Mouse (Mus musculus) myocyte (in vitro differentiated cells): ENCODE measurements around the gene Cdk5rap2. TPM values are rescaled to one million over a fixed set of nuclear protein-coding genes. Genes with fewer than 3 reads are reported as not detected.

Source experiments
- H3K27me3 ChIP-seq: one replicate; pipeline ENCODE4 v1.6.1; 2011; ENCODE audit not compliant: control insufficient read depth, insufficient read depth, insufficient read length
- H3K36me3 ChIP-seq: one replicate; pipeline ENCODE4 v1.6.1; 2011; ENCODE audit not compliant: control insufficient read depth, insufficient read depth
- H3K4me2 ChIP-seq: one replicate; pipeline ENCODE4 v1.6.1; 2011; ENCODE audit warnings: low read depth, control low read depth
- H3K4me3 ChIP-seq: one replicate; pipeline ENCODE4 v1.5.1; 2011; ENCODE audit warnings: mild to moderate bottlenecking, control low read depth, moderate library complexity
- H3K79me2 ChIP-seq: one replicate; pipeline ENCODE4 v1.6.1; 2011; ENCODE audit not compliant: control insufficient read depth, insufficient read depth
- H3ac ChIP-seq: one replicate; pipeline ENCODE4 v1.6.1; 2011; ENCODE audit not compliant: control insufficient read depth, insufficient read length
- CEBPB ChIP-seq: IDR thresholded peaks from 2 replicates; pipeline ENCODE4 v1.6.1; 2011; ENCODE audit warnings: mild to moderate bottlenecking, moderate library complexity; ENCODE audit not compliant: poor library complexity, insufficient read depth, severe bottlenecking
- E2F4 ChIP-seq: IDR thresholded peaks from one replicate; pipeline ENCODE4 v1.6.1; 2011; ENCODE audit warnings: mild to moderate bottlenecking, control low read depth, moderate library complexity; ENCODE audit not compliant: insufficient read depth
- MAX ChIP-seq: IDR thresholded peaks from one replicate; pipeline ENCODE4 v1.6.1; 2011; ENCODE audit warnings: low read depth, mild to moderate bottlenecking, control low read depth
- MYOD1 ChIP-seq, 3 experiments: IDR thresholded peaks; one replicate each; pipeline ENCODE4 v1.6.1; 2011; ENCODE audit warnings: control low read depth in 2 of 3, low read depth in 2 of 3, mild to moderate bottlenecking in 2 of 3, moderate library complexity in 1 of 3; ENCODE audit not compliant: insufficient read length in 2 of 3, control insufficient read depth in 1 of 3
- MYOG ChIP-seq, 3 experiments: IDR thresholded peaks; one replicate each; pipeline ENCODE4 v1.6.1; 2011; ENCODE audit warnings: control low read depth in 2 of 3, low read depth in 2 of 3, mild to moderate bottlenecking in 2 of 3; ENCODE audit not compliant: insufficient read length in 2 of 3, control insufficient read depth in 1 of 3, insufficient read depth in 1 of 3
- POLR2A ChIP-seq: IDR thresholded peaks from one replicate; pipeline ENCODE4 v1.6.1; 2011; ENCODE audit warnings: low read depth, mild to moderate bottlenecking, control low read depth, moderate library complexity; ENCODE audit not compliant: insufficient read length
- POLR2AphosphoS2 ChIP-seq: IDR thresholded peaks from one replicate; pipeline ENCODE4 v1.6.1; 2011; ENCODE audit warnings: low read depth, control low read depth; ENCODE audit not compliant: insufficient read length
- REST ChIP-seq: IDR thresholded peaks from one replicate; pipeline ENCODE4 v1.6.1; 2011; ENCODE audit warnings: mild to moderate bottlenecking, control low read depth, moderate library complexity; ENCODE audit not compliant: insufficient read depth, insufficient read length
- SRF ChIP-seq: IDR thresholded peaks from one replicate; pipeline ENCODE4 v1.6.1; 2011; ENCODE audit warnings: low read depth; ENCODE audit not compliant: control insufficient read depth, insufficient read length
- TCF12 ChIP-seq: IDR thresholded peaks from one replicate; pipeline ENCODE4 v1.6.1; 2011; ENCODE audit warnings: mild to moderate bottlenecking, control low read depth; ENCODE audit not compliant: poor library complexity, insufficient read depth, severe bottlenecking
- TCF3 ChIP-seq: IDR thresholded peaks from one replicate; pipeline ENCODE4 v1.6.1; 2011; ENCODE audit warnings: low read depth, control low read depth; ENCODE audit not compliant: insufficient read length
- USF1 ChIP-seq: IDR thresholded peaks from one replicate; pipeline ENCODE4 v1.6.1; 2011; ENCODE audit warnings: low read depth, mild to moderate bottlenecking, control low read depth, moderate library complexity
- polyA plus RNA-seq: library from polyadenylated mRNA; unstranded; fragments of >200 nt; fragmentation: generic; extraction: Trizol; gene quantifications from one replicate; pipeline ENCODE4 v1.2.1, GENCODE M21; 2012; ENCODE audit warnings: missing spikeins

Gene Cdk5rap2
- polyA plus RNA-seq, 1 experiment, result 13.8 TPM

DNA sequence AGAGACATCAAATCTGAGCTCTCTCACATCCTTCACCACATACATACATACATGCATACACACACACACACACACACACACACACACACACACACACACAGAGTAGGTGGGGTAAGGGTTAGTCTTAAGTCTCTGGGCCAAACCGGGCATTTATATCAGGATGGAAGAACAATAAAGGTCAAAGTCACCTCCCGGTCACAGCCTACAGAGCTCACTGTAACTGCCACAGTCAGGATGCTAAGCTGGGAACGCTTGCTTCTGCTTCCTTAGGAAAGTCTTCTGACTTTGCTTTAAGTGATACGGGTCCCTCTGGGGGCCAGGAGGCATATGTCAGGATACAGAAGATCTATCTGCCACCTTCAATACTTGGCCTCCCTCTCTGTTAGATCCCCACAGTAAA lies 75.2 kb downstream of the Cdk5rap2 start:
- Histone ChIP-seq H3K36me3 (peaks cover 5% of the 10 kb centered on the region), H3K4me3 (no peak overlapping the region), H3K27me3 (no peaks in the 10 kb centered on the region), H3ac (no peak overlapping the region), H3K4me2 (no peak overlapping the region), H3K79me2 (no peaks in the 10 kb centered on the region)
- TF ChIP-seq TCF12 (no peak), E2F4 (no peak), MYOG (IDR thresholded peaks at IDR 0.05; ENCODE audit: control insufficient read depth in 1 of 3, insufficient read depth in 1 of 3, insufficient read length in 2 of 3, low read depth in 2 of 3) (no peak), TCF3 (no peak), USF1 (no peak), POLR2AphosphoS2 (no peak), POLR2A (no peak), MYOD1 (IDR thresholded peaks at IDR 0.05; ENCODE audit: control insufficient read depth in 1 of 3, insufficient read length in 2 of 3, low read depth in 2 of 3) (no peak), REST (no peak), CEBPB (no peak), MAX (no peak), SRF (no peak)

GRCm38 (mm10) chr4:70332981-70333380 lies 77.3 kb downstream of the Cdk5rap2 start:
- no peak for TF ChIP-seq MAX
- no peak for TF ChIP-seq POLR2AphosphoS2
- no peak for TF ChIP-seq REST
- TF ChIP-seq SRF, result no peak
- TF ChIP-seq E2F4, result no peak
- no peak for TF ChIP-seq MYOG (IDR thresholded peaks at IDR 0.05; ENCODE audit: control insufficient read depth in 1 of 3, insufficient read depth in 1 of 3, insufficient read length in 2 of 3, low read depth in 2 of 3)
- TF ChIP-seq CEBPB, result no peak
- TF ChIP-seq TCF12, result no peak
- no peak for TF ChIP-seq POLR2A
- no peak for TF ChIP-seq TCF3
- TF ChIP-seq USF1, result no peak
- no peak for TF ChIP-seq MYOD1 (IDR thresholded peaks at IDR 0.05; ENCODE audit: control insufficient read depth in 1 of 3, insufficient read length in 2 of 3, low read depth in 2 of 3)
- H3K4me2 ChIP-seq, result no peak overlapping the region
- no peak overlapping the region for H3ac ChIP-seq
- H3K4me3 ChIP-seq, result no peak overlapping the region
- H3K79me2 ChIP-seq, result no peaks in the 10 kb centered on the region
- peaks cover 5% of the 10 kb centered on the region for H3K36me3 ChIP-seq
- H3K27me3 ChIP-seq, result no peaks in the 10 kb centered on the region

DNA sequence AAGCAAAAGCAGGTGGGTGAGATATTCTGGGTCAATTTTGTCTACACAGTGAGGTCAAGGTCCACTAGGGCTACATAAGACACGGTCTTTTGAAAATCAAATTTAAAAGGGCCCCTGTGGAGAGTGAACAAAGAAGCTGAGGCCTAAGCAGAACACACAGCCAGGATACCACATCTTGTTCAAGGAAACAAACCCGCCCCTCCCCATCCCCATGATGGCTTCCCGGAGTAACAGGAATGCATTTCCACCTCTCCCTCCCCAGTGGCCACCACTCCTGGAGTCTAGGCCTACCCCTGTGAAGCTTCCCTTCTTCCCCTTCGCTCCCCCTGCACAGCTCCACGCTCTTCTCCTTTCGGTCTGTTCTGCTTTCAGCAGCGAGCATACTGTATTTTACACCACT lies 77.7 kb downstream of the Cdk5rap2 start:
- no peak for TF ChIP-seq USF1
- no peak for TF ChIP-seq MYOD1 (IDR thresholded peaks at IDR 0.05; ENCODE audit: control insufficient read depth in 1 of 3, insufficient read length in 2 of 3, low read depth in 2 of 3)
- no peak for TF ChIP-seq POLR2AphosphoS2
- TF ChIP-seq MAX, result no peak
- TF ChIP-seq REST, result no peak
- no peak for TF ChIP-seq TCF12
- no peak for TF ChIP-seq E2F4
- no peak for TF ChIP-seq CEBPB
- TF ChIP-seq TCF3, result no peak
- no peak for TF ChIP-seq SRF
- TF ChIP-seq MYOG (IDR thresholded peaks at IDR 0.05; ENCODE audit: control insufficient read depth in 1 of 3, insufficient read depth in 1 of 3, insufficient read length in 2 of 3, low read depth in 2 of 3), result no peak
- TF ChIP-seq POLR2A, result no peak
- H3K4me2 ChIP-seq, result no peak overlapping the region
- H3ac ChIP-seq, result no peak overlapping the region
- peaks cover 4% of the 10 kb centered on the region for H3K36me3 ChIP-seq
- H3K27me3 ChIP-seq, result no peaks in the 10 kb centered on the region
- no peak overlapping the region for H3K4me3 ChIP-seq
- H3K79me2 ChIP-seq, result no peaks in the 10 kb centered on the region

GRCm38 (mm10) chr4:70331181-70331580 lies 79.1 kb downstream of the Cdk5rap2 start:
- no peak overlapping the region for H3K4me3 ChIP-seq
- no peak overlapping the region for H3K4me2 ChIP-seq
- H3K79me2 ChIP-seq, result no peaks in the 10 kb centered on the region
- no peaks in the 10 kb centered on the region for H3K27me3 ChIP-seq
- H3K36me3 ChIP-seq, result no peaks in the 10 kb centered on the region
- no peak for TF ChIP-seq MYOG (IDR thresholded peaks at IDR 0.05; ENCODE audit: control insufficient read depth in 1 of 3, insufficient read depth in 1 of 3, insufficient read length in 2 of 3, low read depth in 2 of 3)
- no peak for TF ChIP-seq SRF
- no peak for TF ChIP-seq CEBPB
- TF ChIP-seq POLR2AphosphoS2, result no peak
- TF ChIP-seq MYOD1 (IDR thresholded peaks at IDR 0.05; ENCODE audit: control insufficient read depth in 1 of 3, insufficient read length in 2 of 3, low read depth in 2 of 3), result no peak
- no peak for TF ChIP-seq USF1
- TF ChIP-seq TCF3, result no peak
- no peak for TF ChIP-seq MAX
- TF ChIP-seq TCF12, result no peak
- TF ChIP-seq REST, result no peak
- TF ChIP-seq POLR2A, result no peak
- no peak overlapping the region for H3ac ChIP-seq

GRCm38 (mm10) chr4:70328033-70328432 lies 82.2 kb downstream of the Cdk5rap2 start:
- TF ChIP-seq MAX (no peak), E2F4 (no peak), MYOD1 (IDR thresholded peaks at IDR 0.05; ENCODE audit: control insufficient read depth in 1 of 3, insufficient read length in 2 of 3, low read depth in 2 of 3) (no peak), TCF12 (no peak), CEBPB (no peak), POLR2AphosphoS2 (no peak), SRF (no peak), POLR2A (no peak), MYOG (IDR thresholded peaks at IDR 0.05; ENCODE audit: control insufficient read depth in 1 of 3, insufficient read depth in 1 of 3, insufficient read length in 2 of 3, low read depth in 2 of 3) (no peak), USF1 (no peak), TCF3 (no peak)

More at GRCm38 (mm10) chr4:70328033-70328432, 82.2 kb downstream of the Cdk5rap2 start:
- Histone ChIP-seq H3K36me3 (peaks cover 3% of the 10 kb centered on the region), H3K27me3 (no peaks in the 10 kb centered on the region), H3K4me2 (no peak overlapping the region), H3K79me2 (no peaks in the 10 kb centered on the region), H3K4me3 (no peak overlapping the region), H3ac (no peak overlapping the region)
